Mouse (Mus musculus) E14TG2a.4 (cell line): ENCODE results near the gene Ulk3.

Experiments used
- CTCF ChIP-seq: conservative IDR thresholded peaks from 2 replicates; pipeline ENCODE4 v1.5.1; 2014; ENCODE audit warnings: low read length
- NANOG ChIP-seq: IDR thresholded peaks from 2 replicates; pipeline ENCODE4 v1.6.1; 2014; ENCODE audit warnings: borderline replicate concordance, low read length, mixed read lengths
- POU5F1 ChIP-seq: IDR thresholded peaks from 2 replicates; pipeline ENCODE4 v1.6.1; 2014; ENCODE audit warnings: low read length, borderline replicate concordance

GRCm38 (mm10) chr9:57566846-57567245 is 22.4 kb upstream of the Ulk3 start:
- TF ChIP-seq CTCF (peak; percentile 68), POU5F1 (no peak), NANOG (no peak)
